Mouse (Mus musculus): ENCODE measurements at regions not wholly inside any gene's neighbourhood (a gene's known extent, or its start where the extent isn't known, plus 50 kb on each side); places are given as distances from the start of the nearest gene placed in this dataset.

GRCm38 (mm10) chr8:30669451-30669850 lies 2759.1 kb upstream of the 5930422O12Rik start:
- DNase-seq: no peak

DNA sequence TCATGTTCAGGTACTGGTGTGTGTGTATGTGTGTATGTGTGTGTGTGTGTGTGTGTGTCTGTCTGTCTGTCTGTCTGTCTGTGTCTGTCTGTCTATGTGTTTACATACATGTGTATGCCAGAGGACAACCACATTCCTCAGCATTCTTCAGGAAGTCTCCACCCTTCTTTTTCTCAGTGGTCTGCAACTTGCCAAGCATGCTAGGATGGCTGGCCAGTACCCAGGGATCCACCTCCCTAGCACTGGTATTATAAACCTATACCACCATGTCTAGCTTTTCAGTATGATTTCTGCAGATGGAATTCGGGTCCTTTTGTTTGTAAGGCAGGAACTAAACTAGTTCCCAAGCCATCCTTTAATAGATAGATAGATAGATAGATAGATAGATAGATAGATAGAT lies 2751.1 kb upstream of the 5930422O12Rik start:
- no peak for DNase-seq

DNA sequence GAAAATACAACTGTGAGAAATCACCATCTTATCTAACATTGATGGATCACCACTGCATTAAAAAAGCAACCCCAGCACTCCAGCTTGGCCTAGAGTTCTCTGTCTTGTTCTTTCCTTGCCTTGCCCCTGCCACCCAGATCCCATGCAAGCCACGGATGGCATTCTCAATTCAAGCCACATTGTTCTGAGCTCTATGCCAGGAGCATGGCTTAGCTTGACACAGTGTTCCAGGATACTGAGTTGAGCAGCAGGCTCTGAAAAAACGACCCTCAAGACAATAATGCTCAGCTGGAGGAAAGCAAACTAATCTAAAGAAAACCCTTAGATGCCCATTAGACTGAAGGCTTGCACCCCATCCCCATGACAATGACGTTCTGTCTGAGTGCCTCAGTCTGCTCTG lies 2746.3 kb upstream of the 5930422O12Rik start:
- no peak for DNase-seq

- DNase-seq: no peak
Observed at GRCm38 (mm10) chr8:30686539-30686938, 2742.0 kb upstream of the 5930422O12Rik start.

- DNase-seq: no peak
Observed at GRCm38 (mm10) chr8:30694126-30694525, 2734.4 kb upstream of the 5930422O12Rik start.

DNA sequence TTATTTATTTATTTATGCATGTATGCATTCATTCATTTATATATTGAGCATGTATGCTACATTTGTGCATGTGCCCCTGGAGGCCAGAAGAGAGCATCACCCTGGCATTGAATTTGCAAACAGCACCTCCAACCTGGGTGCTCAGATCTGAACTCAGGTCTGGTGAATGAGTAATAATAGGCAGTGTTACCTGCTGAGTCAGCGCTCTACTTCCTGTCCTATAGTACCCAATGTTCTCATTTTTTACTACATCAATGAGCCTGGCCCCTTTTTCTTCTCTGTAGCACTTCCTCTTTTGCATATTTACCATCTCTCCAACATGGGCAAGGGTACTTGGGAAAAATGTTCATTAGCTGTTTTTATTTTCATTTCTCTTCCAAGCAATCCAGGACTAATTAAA lies 2711.9 kb upstream of the 5930422O12Rik start:
- DNase-seq: no peak

GRCm38 (mm10) chr8:30730366-30730765 lies 2698.1 kb upstream of the 5930422O12Rik start:
- no peak for DNase-seq

DNA sequence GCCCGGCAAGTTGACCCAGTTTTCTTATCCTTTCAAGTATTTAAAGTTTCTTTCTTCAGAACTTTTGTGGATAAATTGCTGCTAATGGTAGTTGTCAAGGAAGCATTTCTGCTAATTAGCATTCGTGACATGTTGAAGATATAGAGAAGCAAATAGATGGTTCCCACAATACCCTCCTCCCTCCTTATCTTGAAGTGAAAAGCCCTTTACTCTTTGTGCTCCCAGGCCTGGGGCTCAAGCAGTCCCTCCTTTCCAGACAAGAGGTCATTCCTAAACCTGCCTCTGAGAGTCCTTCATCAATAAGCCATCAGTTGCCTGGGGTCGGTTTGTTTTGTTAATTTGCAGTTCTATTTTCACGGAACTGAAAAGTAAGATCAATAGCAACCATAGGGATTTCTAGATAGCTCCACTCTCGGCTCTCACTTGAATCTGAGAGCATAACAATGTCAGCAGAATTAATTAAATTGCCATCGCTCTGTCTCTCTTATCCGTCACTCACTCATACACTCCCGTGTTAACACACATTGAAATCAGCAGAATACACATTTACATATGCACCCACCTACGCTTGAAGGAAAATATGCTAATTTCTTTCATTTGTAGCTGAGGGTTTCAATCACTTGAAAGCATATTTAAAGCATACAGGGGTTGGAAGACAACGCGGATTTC lies 2695.8 kb upstream of the 5930422O12Rik start:
- DNase-seq: no peak

GRCm38 (mm10) chr8:30733385-30733784 lies 2695.1 kb upstream of the 5930422O12Rik start:
- DNase-seq: no peak

DNA sequence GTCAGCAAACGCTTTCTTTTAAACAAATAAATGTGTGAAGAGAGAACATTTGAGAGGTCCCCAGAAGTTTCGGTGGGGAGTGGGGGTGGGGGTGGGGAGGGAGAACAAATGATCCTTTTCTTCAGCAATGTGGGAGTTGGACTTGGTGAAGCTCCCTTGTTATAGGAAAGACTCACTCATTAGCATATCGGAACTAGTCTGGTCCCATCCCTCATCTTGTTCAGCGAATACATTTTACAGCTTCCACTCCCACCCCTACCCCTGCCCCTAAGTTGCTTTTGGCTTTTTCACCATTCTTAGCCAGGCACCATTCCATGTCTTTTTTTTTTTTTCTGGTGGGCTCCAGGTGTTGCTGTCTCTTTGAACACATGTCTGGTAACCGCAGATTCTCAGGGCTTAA lies 2693.2 kb upstream of the 5930422O12Rik start:
- no peak for DNase-seq

DNA sequence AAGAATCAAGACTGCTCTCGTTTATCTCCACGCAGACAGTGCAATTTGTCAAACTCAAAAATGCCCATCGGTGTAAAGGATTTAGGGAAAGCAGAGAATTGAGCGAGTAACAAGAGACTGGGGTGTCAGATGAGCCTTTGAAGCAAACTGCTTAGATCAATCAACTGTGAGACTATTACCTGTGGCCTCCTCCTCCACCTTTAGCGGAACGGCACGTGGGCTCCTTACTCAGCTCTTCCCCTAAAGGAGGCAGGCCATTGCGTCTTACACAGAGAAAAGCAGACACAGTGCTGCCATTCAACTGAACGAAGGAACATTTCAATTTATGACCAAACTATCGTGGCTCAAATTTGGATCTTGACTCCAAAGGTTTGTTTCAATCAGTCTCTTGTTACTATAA lies 2692.8 kb upstream of the 5930422O12Rik start:
- DNase-seq: no peak

- no peak for DNase-seq
Observed at GRCm38 (mm10) chr8:30746874-30747273, 2681.6 kb upstream of the 5930422O12Rik start.
